Mouse (Mus musculus) thymus, postnatal 10 days (tissue): ENCODE data around the gene Sptlc2.

Source experiments
- DNase-seq, 2 experiments: peaks; one replicate each; pipeline ENCODE4 v3.0.0; 2021; ENCODE audit warnings: low spot score in 2 of 2

Sptlc2 gene

GRCm38 (mm10) chr12:87388122-87388774 is at the start of gene Sptlc2:
TSS of gene Sptlc2 (minus strand) at chr12:87388355.
- peak; percentile 98 to 99 for DNase-seq

- no peak for DNase-seq
These were observed 40.7 kb upstream of the Sptlc2 start for GRCm38 (mm10) chr12:87428885-87429284.

GRCm38 (mm10) chr12:87428295-87428694 is 40.1 kb upstream of the Sptlc2 start:
- no peak for DNase-seq

GRCm38 (mm10) chr12:87426354-87427031 is 38.3 kb upstream of the Sptlc2 start:
- no peak for DNase-seq

- DNase-seq = no peak
These were observed 36.4 kb upstream of the Sptlc2 start for GRCm38 (mm10) chr12:87424516-87424915.

- no peak for DNase-seq
These were observed 35.5 kb upstream of the Sptlc2 start for GRCm38 (mm10) chr12:87423700-87424099.

GRCm38 (mm10) chr12:87421708-87422507 is 33.8 kb upstream of the Sptlc2 start:
- DNase-seq = no peak

GRCm38 (mm10) chr12:87419974-87420485 is 31.9 kb upstream of the Sptlc2 start:
- DNase-seq = no peak

GRCm38 (mm10) chr12:87418921-87419320 is 30.8 kb upstream of the Sptlc2 start:
- DNase-seq = no peak

GRCm38 (mm10) chr12:87416690-87417089 is 28.5 kb upstream of the Sptlc2 start:
- DNase-seq = peak; percentile 10 to 71

GRCm38 (mm10) chr12:87415358-87415757 is 27.2 kb upstream of the Sptlc2 start:
- no peak for DNase-seq

- DNase-seq = peak in 1 of 2 experiments; percentile 65
These were observed 25.1 kb upstream of the Sptlc2 start for GRCm38 (mm10) chr12:87413179-87413790.

GRCm38 (mm10) chr12:87410999-87411398 is 22.8 kb upstream of the Sptlc2 start:
- no peak for DNase-seq

- DNase-seq = no peak
These were observed 21.0 kb upstream of the Sptlc2 start for GRCm38 (mm10) chr12:87409123-87409522.

- no peak for DNase-seq
These were observed 19.9 kb upstream of the Sptlc2 start for GRCm38 (mm10) chr12:87407869-87408605.

GRCm38 (mm10) chr12:87405721-87406120 is 17.6 kb upstream of the Sptlc2 start:
- DNase-seq = no peak

- DNase-seq = no peak
These were observed 17.0 kb upstream of the Sptlc2 start for GRCm38 (mm10) chr12:87405165-87405564.

GRCm38 (mm10) chr12:87401883-87402282 is 13.7 kb upstream of the Sptlc2 start:
- DNase-seq = no peak

- DNase-seq = no peak
These were observed 11.1 kb upstream of the Sptlc2 start for GRCm38 (mm10) chr12:87399119-87399819.

GRCm38 (mm10) chr12:87397811-87398417 is 9.8 kb upstream of the Sptlc2 start:
- no peak for DNase-seq
